Mouse (Mus musculus): ENCODE data around the gene Olfr649. TPM values are rescaled to one million over a fixed set of nuclear protein-coding genes. Genes with fewer than 3 reads are reported as not detected.
A peak's percentile ranks its signal among the peaks of the same experiment; 100 is the strongest.

Olfr649 gene
- not detected in 2 replicates for polyA plus RNA-seq (2015; fragmentation: Nextera tagmentation; extraction: Ambion mirVana)

DNA sequence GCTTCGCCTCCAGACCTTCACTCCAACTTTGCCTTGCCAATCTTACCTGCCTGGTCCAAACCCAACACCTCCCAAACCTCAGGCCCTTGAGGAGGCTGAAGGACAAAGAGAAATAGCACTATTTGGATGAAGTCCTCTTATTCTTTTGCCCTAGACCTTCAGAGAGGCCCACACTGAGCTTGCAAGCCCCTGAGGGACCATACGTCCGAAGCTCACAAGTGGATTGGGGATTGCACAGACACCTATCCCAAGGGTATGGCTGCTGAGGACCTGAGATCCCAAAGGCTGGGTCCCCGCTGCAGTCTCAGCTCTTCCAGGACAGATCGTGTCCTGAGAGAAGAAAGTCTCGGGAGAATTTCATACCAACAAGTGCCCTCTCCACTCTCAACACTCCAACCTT lies at the start of gene Olfr649:
Gene Olfr649 (minus strand): TSS at position 101 of the 400 bp plus-strand sequence.
- no peak within 1 kb of the TSS for H3K9ac ChIP-seq (ENCODE audit: low read depth, low read length)
- no peaks in the 10 kb centered on the region for H3K27me3 ChIP-seq (ENCODE audit: control insufficient read depth, insufficient read depth, low read depth, low read length)
- WGBS, result 86% methylated on average over 6 of the region's 6 CpGs
- H3K4me1 ChIP-seq (ENCODE audit: control insufficient read depth, insufficient read depth, low read length), result no peaks in the 10 kb centered on the region
- H3K4me2 ChIP-seq (ENCODE audit: low read length), result no peak within 1 kb of the TSS
- no peak within 1 kb of the TSS for H3K27ac ChIP-seq (ENCODE audit: low read length)
- H3K4me3 ChIP-seq (ENCODE audit: low read depth, low read length), result no peak within 1 kb of the TSS
- H3K9me3 ChIP-seq (replicated peaks; ENCODE audit: control insufficient read depth, low read length, poor library complexity, severe bottlenecking), result no peaks in the 10 kb centered on the region
- H3K36me3 ChIP-seq (ENCODE audit: control insufficient read depth, insufficient read depth, low read length), result no peaks in the 10 kb centered on the region
- no peak for ATAC-seq

DNA sequence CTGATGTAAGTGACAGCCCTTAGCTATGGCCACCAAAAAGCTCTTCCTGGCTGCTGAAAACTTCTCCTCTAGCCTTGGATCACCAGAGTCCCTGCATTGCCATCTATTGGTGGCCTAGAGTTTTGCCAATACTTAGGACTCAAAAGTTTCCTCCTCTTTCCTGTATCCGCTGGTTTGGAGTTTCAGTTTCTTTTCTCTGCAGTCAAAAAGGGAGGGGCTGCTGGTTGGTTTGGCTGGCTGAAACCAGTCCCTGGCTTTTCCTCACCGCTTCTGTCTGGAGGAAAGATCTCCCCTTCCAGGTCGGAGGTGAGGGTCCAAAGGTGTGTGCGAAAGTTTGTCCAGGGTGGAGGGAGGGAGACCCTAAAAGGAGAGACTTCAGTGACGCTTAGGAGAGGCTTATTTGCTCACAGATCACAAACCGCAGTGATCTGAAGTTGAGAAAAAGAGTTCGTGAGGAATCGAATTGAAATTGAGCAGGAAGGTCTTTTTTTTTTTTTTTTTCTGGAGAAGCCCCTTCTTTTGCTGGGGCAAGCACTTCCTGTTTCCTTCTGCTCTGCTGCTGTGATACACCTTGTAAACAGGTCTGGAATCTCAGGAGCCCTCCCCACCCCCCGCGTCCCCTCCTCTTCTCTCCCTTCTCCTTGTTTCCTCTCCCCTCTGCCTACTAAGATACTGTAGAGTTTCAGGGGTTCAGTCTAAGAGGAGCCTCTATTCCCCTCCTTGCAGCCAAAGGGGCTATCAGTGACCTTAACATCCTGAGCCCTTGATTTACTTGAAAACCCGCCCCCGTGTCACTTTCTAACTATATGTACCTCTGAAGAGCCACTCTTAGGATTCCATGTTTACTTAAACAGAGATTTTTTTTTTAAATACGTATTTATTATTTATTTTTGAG lies 48.7 kb upstream of the Olfr649 start, which contains the start of gene Trim34a:
Gene Trim34a (plus strand): TSS at position 171 of the 895 bp plus-strand sequence.
- Histone ChIP-seq H3K9ac (ENCODE audit: low read depth, low read length) (no peak within 1 kb of the TSS), H3K4me1 (ENCODE audit: control insufficient read depth, insufficient read depth, low read length) (no peaks in the 10 kb centered on the region), H3K9me3 (replicated peaks; ENCODE audit: control insufficient read depth, low read length, poor library complexity, severe bottlenecking) (no peaks in the 10 kb centered on the region), H3K36me3 (ENCODE audit: control insufficient read depth, insufficient read depth, low read length) (no peaks in the 10 kb centered on the region), H3K4me3 (ENCODE audit: low read depth, low read length) (peak within 1 kb of the TSS; percentile 14; the same call in 1 of the 2 replicates), H3K27me3 (ENCODE audit: control insufficient read depth, insufficient read depth, low read depth, low read length) (no peaks in the 10 kb centered on the region), H3K27ac (ENCODE audit: low read length) (no peak within 1 kb of the TSS), H3K4me2 (ENCODE audit: low read length) (peak within 1 kb of the TSS; percentile 12; the same call in 1 of the 2 replicates)
- 10% methylated on average over 12 of the region's 13 CpGs for WGBS
- no peak; the same call in 1 of the 2 replicates for ATAC-seq

DNA sequence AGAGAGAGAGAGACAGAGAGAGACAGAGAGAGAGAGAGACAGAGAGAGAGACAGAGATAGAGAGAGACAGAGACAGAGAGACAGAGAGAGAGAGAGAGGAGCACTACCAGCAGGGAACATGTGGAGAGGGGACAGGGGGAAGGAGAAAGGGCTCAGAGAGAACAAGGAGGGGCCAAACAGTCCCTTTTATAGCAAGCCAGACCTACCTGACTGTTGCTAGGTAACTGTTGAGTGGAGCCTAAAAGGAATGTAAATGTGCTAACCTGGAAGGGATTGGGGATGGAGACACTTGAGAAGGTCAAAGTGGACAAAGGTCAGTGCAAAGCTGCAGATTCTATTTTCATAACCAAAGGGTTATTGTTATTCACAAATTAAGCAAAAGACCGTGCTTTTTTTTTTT lies 47.8 kb upstream of the Olfr649 start:
- H3K4me2 ChIP-seq (ENCODE audit: low read length), result no peak overlapping the region
- no peaks in the 10 kb centered on the region for H3K4me1 ChIP-seq (ENCODE audit: control insufficient read depth, insufficient read depth, low read length)
- H3K27ac ChIP-seq (ENCODE audit: low read length), result no peak overlapping the region
- ATAC-seq, result no peak
- H3K27me3 ChIP-seq (ENCODE audit: control insufficient read depth, insufficient read depth, low read depth, low read length), result no peaks in the 10 kb centered on the region
- H3K4me3 ChIP-seq (ENCODE audit: low read depth, low read length), result no peak overlapping the region
- WGBS, result 59% methylated on average over 1 of the region's 1 CpGs
- H3K9ac ChIP-seq (ENCODE audit: low read depth, low read length), result no peak overlapping the region
- no peaks in the 10 kb centered on the region for H3K9me3 ChIP-seq (replicated peaks; ENCODE audit: control insufficient read depth, low read length, poor library complexity, severe bottlenecking)
- no peaks in the 10 kb centered on the region for H3K36me3 ChIP-seq (ENCODE audit: control insufficient read depth, insufficient read depth, low read length)

DNA sequence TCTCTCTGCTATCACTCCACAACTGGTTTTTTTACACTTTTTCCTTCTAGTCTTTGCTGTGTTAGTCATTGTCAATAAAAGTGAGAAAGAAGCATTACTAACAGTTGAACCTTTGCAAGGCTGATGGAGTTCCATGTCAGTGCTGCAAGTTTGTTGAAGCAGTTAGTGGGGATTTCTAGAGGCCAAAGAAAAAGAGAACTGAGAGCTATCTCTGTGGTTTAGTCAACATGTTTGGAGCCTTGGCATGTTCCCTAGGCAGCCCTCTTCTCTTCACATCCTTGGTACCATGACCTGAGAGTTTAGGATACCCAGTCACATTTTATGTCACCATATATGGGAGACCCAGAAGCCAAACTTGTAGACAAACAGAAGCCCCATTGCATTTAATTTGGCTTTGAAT lies 45.1 kb upstream of the Olfr649 start:
- H3K27me3 ChIP-seq (ENCODE audit: control insufficient read depth, insufficient read depth, low read depth, low read length), result no peaks in the 10 kb centered on the region
- no peak overlapping the region for H3K4me3 ChIP-seq (ENCODE audit: low read depth, low read length)
- H3K9me3 ChIP-seq (replicated peaks; ENCODE audit: control insufficient read depth, low read length, poor library complexity, severe bottlenecking), result no peaks in the 10 kb centered on the region
- no peak overlapping the region for H3K9ac ChIP-seq (ENCODE audit: low read depth, low read length)
- no peaks in the 10 kb centered on the region for H3K4me1 ChIP-seq (ENCODE audit: control insufficient read depth, insufficient read depth, low read length)
- no peaks in the 10 kb centered on the region for H3K36me3 ChIP-seq (ENCODE audit: control insufficient read depth, insufficient read depth, low read length)
- no peak for ATAC-seq
- H3K4me2 ChIP-seq (ENCODE audit: low read length), result no peak overlapping the region
- H3K27ac ChIP-seq (ENCODE audit: low read length), result no peak overlapping the region

DNA sequence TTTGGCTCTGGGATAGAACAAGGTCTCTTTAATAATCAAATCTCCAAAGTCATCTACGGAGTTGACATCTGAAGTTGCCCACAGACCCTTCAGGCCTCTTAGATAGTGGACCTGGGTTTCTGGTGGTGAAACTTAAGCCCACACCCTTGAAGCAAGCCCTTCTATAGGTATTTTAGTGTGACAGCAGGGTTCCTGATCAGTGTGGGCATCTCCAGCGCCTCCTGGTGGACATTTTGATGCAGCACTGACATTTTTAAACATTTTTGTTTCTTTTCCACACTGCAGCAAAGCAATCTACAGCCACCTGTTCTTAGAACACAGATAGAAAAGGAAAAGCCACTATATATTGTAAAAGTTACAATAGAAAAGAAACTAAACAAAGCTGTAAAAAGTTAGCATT lies 35.4 kb upstream of the Olfr649 start:
- no peak for ATAC-seq
- H3K36me3 ChIP-seq (ENCODE audit: control insufficient read depth, insufficient read depth, low read length), result no peaks in the 10 kb centered on the region
- H3K27ac ChIP-seq (ENCODE audit: low read length), result no peak overlapping the region
- H3K4me1 ChIP-seq (ENCODE audit: control insufficient read depth, insufficient read depth, low read length), result no peaks in the 10 kb centered on the region
- no peak overlapping the region for H3K4me2 ChIP-seq (ENCODE audit: low read length)
- 32% methylated on average over 2 of the region's 2 CpGs for WGBS
- no peaks in the 10 kb centered on the region for H3K9me3 ChIP-seq (replicated peaks; ENCODE audit: control insufficient read depth, low read length, poor library complexity, severe bottlenecking)
- H3K27me3 ChIP-seq (ENCODE audit: control insufficient read depth, insufficient read depth, low read depth, low read length), result no peaks in the 10 kb centered on the region
- H3K9ac ChIP-seq (ENCODE audit: low read depth, low read length), result no peak overlapping the region
- no peak overlapping the region for H3K4me3 ChIP-seq (ENCODE audit: low read depth, low read length)

DNA sequence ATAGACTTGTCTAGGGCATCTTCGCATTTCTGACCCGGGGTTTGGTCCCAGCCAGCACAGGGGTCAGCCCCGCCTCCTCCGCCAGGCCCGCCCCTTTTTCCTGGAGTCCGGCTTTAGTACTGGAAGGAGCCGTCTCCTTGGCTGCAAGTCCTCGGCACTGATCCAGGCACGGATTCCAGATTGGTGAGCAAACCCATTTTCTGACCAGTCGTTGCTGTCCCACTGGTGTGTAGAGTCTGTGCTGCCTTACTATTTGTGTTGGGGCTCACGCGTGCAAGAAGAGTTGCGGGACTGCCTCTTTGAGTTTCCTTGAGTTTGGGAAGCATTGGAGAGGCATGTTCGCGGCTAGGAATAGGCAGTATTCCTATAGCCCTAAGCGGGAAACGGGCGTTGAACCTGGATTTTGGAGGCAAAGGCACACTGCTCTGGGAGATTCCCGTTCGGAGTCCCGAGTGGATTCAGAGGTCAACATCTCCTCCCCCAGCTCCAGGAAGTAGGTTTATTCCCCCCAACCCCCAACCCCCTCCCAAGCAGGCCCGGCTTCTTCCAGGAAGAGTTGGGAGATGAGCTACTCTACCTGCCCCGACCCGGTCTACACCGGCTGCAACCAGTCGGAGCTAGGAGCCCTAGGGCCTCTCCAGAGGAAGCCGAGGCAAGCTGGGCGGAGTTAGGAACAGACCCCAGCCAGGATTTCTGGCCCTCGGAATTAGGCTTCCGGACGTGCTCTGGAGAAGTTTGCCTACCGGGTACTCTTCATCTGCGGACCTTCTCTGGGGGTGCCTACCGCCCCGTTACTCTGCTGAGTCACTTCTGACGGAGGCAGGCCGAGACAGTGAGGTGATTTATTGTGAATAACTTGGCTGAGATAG lies 23.1 kb upstream of the Olfr649 start, which contains the start of gene Trim6:
Gene Trim6 (plus strand): TSS at position 93 of the 869 bp plus-strand sequence.
- H3K27ac ChIP-seq (ENCODE audit: low read length), result no peak within 1 kb of the TSS
- peak within 1 kb of the TSS; percentile 21 for H3K4me3 ChIP-seq (ENCODE audit: low read depth, low read length)
- H3K9ac ChIP-seq (ENCODE audit: low read depth, low read length), result no peak within 1 kb of the TSS
- WGBS, result 4% methylated on average over 37 of the region's 37 CpGs
- no peaks in the 10 kb centered on the region for H3K9me3 ChIP-seq (replicated peaks; ENCODE audit: control insufficient read depth, low read length, poor library complexity, severe bottlenecking)
- ATAC-seq, result peak; percentile 58
- peak within 1 kb of the TSS; percentile 50 for H3K4me2 ChIP-seq (ENCODE audit: low read length)
- H3K27me3 ChIP-seq (ENCODE audit: control insufficient read depth, insufficient read depth, low read depth, low read length), result no peaks in the 10 kb centered on the region
- no peaks in the 10 kb centered on the region for H3K36me3 ChIP-seq (ENCODE audit: control insufficient read depth, insufficient read depth, low read length)
- peaks cover 3% of the 10 kb centered on the region; the same call in 1 of the 2 replicates for H3K4me1 ChIP-seq (ENCODE audit: control insufficient read depth, insufficient read depth, low read length)

DNA sequence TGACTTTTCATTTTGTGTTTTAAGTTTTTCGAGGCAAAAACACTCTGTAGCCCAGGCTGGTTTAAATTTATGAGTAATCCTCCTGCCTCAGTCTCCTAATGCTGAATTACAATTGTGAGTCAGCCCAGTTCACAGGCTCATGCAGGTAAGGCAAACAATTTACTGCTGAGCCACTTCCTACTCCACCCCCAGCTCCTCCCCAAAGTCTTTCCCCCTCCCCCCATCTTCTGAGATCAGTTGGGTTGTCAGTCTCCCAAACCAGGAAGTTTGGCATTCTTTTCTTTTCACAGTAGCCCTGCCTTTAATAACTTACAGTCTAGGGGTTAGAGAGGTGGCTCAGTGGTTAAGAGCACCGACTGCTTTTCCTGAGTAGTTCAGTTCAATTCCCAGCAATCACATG lies 22.1 kb upstream of the Olfr649 start:
- Histone ChIP-seq H3K9me3 (replicated peaks; ENCODE audit: control insufficient read depth, low read length, poor library complexity, severe bottlenecking) (no peaks in the 10 kb centered on the region), H3K4me2 (ENCODE audit: low read length) (no peak overlapping the region), H3K9ac (ENCODE audit: low read depth, low read length) (no peak overlapping the region), H3K27ac (ENCODE audit: low read length) (no peak overlapping the region), H3K4me1 (ENCODE audit: control insufficient read depth, insufficient read depth, low read length) (peaks cover 3% of the 10 kb centered on the region; the same call in 1 of the 2 replicates), H3K36me3 (ENCODE audit: control insufficient read depth, insufficient read depth, low read length) (no peaks in the 10 kb centered on the region), H3K4me3 (ENCODE audit: low read depth, low read length) (no peak overlapping the region), H3K27me3 (ENCODE audit: control insufficient read depth, insufficient read depth, low read depth, low read length) (no peaks in the 10 kb centered on the region)
- WGBS, result 91% methylated on average over 2 of the region's 2 CpGs
- ATAC-seq, result no peak

DNA sequence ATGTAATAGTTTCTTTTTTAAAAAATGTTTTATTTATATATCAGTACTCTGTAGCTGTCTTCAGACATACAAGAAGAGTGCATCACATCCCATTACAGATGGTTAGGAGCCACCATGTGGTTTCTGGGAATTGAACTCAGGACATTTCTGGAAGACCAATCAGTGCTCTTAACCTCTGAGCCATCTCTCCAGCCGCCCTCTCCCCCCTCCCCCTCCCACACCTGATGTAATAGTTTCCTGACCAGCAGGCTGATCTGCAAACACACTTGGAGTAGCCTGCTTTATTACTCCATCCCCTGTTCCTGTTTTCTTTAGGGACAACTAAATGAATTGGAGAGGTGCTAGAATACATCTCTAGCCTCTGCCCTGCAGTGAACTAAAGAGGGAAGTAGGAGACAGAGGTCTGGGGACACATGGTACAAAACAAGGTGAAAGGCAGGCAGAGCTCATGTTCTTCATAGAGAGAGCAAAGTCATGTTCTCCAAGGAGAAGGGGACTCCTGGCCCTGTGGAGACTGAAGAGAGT lies 20.3 kb upstream of the Olfr649 start:
- no peak for ATAC-seq
- WGBS, result 53% methylated on average over 1 of the region's 1 CpGs
- no peaks in the 10 kb centered on the region for H3K27me3 ChIP-seq (ENCODE audit: control insufficient read depth, insufficient read depth, low read depth, low read length)

More for the DNA sequence above, 20.3 kb upstream of the Olfr649 start:
- Histone ChIP-seq H3K9me3 (replicated peaks; ENCODE audit: control insufficient read depth, low read length, poor library complexity, severe bottlenecking) (no peaks in the 10 kb centered on the region), H3K4me2 (ENCODE audit: low read length) (no peak overlapping the region), H3K4me3 (ENCODE audit: low read depth, low read length) (no peak overlapping the region), H3K27ac (ENCODE audit: low read length) (no peak overlapping the region), H3K4me1 (ENCODE audit: control insufficient read depth, insufficient read depth, low read length) (peaks cover 3% of the 10 kb centered on the region; the same call in 1 of the 2 replicates), H3K36me3 (ENCODE audit: control insufficient read depth, insufficient read depth, low read length) (no peaks in the 10 kb centered on the region), H3K9ac (ENCODE audit: low read depth, low read length) (no peak overlapping the region)
